Mouse (Mus musculus) stomach, postnatal 0 days (tissue): ENCODE data around the gene Atp6v1g3. TPM values are rescaled to one million over a fixed set of nuclear protein-coding genes. Genes with fewer than 3 reads are reported as not detected.

Source experiments
- ATAC-seq: fragments of 200-750 bp; cut with Nextera tagmentation; 2 replicates; pipeline ENCODE4 v1.8.0; 2017; ENCODE audit not compliant: low FRiP score, low TSS enrichment
- DNase-seq: peaks from one replicate; pipeline ENCODE4 v3.0.0-alpha.2; 2016; ENCODE audit warnings: low spot score
- H3K27ac ChIP-seq: fragments of 300-500 bp; sonication (generic); replicated peaks from 2 replicates; pipeline ENCODE4 v1.5.1; 2014; ENCODE audit warnings: mild to moderate bottlenecking, control low read depth
- H3K27me3 ChIP-seq: fragments of 300-500 bp; sonication (generic); 2 replicates; pipeline ENCODE4 v1.6.1; 2014; ENCODE audit warnings: low read length; ENCODE audit not compliant: control insufficient read depth, insufficient read depth
- H3K36me3 ChIP-seq: fragments of 300-500 bp; sonication (generic); 2 replicates; pipeline ENCODE4 v1.6.1; 2014; ENCODE audit warnings: low read length, mixed read lengths; ENCODE audit not compliant: control insufficient read depth, insufficient read depth
- H3K4me1 ChIP-seq: fragments of 300-500 bp; sonication (generic); replicated peaks from 2 replicates; pipeline ENCODE4 v1.6.1; 2014; ENCODE audit warnings: antibody characterized with exemption; ENCODE audit not compliant: control insufficient read depth, insufficient read depth
- H3K4me2 ChIP-seq: fragments of 300-500 bp; sonication (generic); replicated peaks from 2 replicates; pipeline ENCODE4 v1.6.1; 2014; ENCODE audit warnings: low read depth, mild to moderate bottlenecking, control low read depth, moderate library complexity
- H3K4me3 ChIP-seq: fragments of 300-500 bp; sonication (generic); 2 replicates; pipeline ENCODE4 v1.5.1; 2014; ENCODE audit warnings: low read depth, low read length, control low read depth
- H3K9ac ChIP-seq: fragments of 300-500 bp; sonication (generic); 2 replicates; pipeline ENCODE4 v1.6.1; 2014; ENCODE audit warnings: mild to moderate bottlenecking, low read length, control low read depth, mixed read lengths
- H3K9me3 ChIP-seq: fragments of 300-500 bp; sonication (generic); 2 replicates; pipeline ENCODE4 v1.6.1; 2016; ENCODE audit warnings: low read length; ENCODE audit not compliant: control insufficient read depth
- CTCF ChIP-seq: IDR thresholded peaks from 2 replicates; pipeline ENCODE4 v1.5.1; 2016; ENCODE audit warnings: antibody characterized with exemption, low read depth, mild to moderate bottlenecking, moderate library complexity
- EP300 ChIP-seq: optimal IDR thresholded peaks from 2 replicates; pipeline ENCODE3; 2016; ENCODE audit warnings: antibody characterized with exemption
- WGBS: fragments of 180-500 bp; shearing (Covaris S2); extraction: QIAGEN DNeasy Blood & Tissue Kit; methylation state at CpG from one replicate; pipeline ENCODE4 v1.1.7; 2014; 5-methylcytosine and 5-hydroxymethylcytosine counted together
- polyA plus RNA-seq: library from polyadenylated mRNA; unstranded; fragments of >200 nt; fragmentation: Nextera tagmentation; extraction: Ambion mirVana; gene quantifications from 2 replicates; pipeline ENCODE4 v1.2.1, GENCODE M21; 2015

The Atp6v1g3 gene
- polyA plus RNA-seq, 1 experiment from 2014 or later = not detected

- Histone ChIP-seq H3K36me3 (no peaks in the 10 kb centered on the region), H3K27me3 (no peaks in the 10 kb centered on the region), H3K4me2 (no peak overlapping the region), H3K4me1 (no peaks in the 10 kb centered on the region), H3K9me3 (no peaks in the 10 kb centered on the region), H3K4me3 (no peak overlapping the region), H3K9ac (no peak overlapping the region), H3K27ac (no peak overlapping the region)
- ATAC-seq (no peak), DNase-seq (no peak)
- TF ChIP-seq EP300 (no peak), CTCF (no peak)
- WGBS = 48% methylated on average over 2 of the region's 2 CpGs
Measured at GRCm38 (mm10) chr1:138326566-138326965, 53.0 kb downstream of the Atp6v1g3 start.

- Histone ChIP-seq H3K27me3 (no peaks in the 10 kb centered on the region), H3K27ac (no peak overlapping the region), H3K4me3 (no peak overlapping the region), H3K36me3 (no peaks in the 10 kb centered on the region), H3K4me2 (no peak overlapping the region), H3K9me3 (no peaks in the 10 kb centered on the region), H3K9ac (no peak overlapping the region), H3K4me1 (no peaks in the 10 kb centered on the region)
- 61% methylated on average over 18 of the region's 18 CpGs for WGBS
- DNase-seq = no peak
- no peak for ATAC-seq
- no peak for TF ChIP-seq EP300
- no peak for TF ChIP-seq CTCF
Measured at GRCm38 (mm10) chr1:138327466-138328245, 54.1 kb downstream of the Atp6v1g3 start.

- Histone ChIP-seq H3K36me3 (no peaks in the 10 kb centered on the region), H3K4me2 (0 out of 2 replicates have a peak overlapping the region, but pooled peaks have one; percentile 18), H3K4me1 (no peaks in the 10 kb centered on the region), H3K4me3 (no peak overlapping the region), H3K9me3 (no peaks in the 10 kb centered on the region), H3K9ac (no peak overlapping the region), H3K27ac (no peak overlapping the region), H3K27me3 (no peaks in the 10 kb centered on the region)
- ATAC-seq (no peak), DNase-seq (no peak)
- TF ChIP-seq CTCF (peak; percentile 84), EP300 (no peak)
- 6% methylated on average over 12 of the region's 12 CpGs for WGBS
Measured at GRCm38 (mm10) chr1:138328320-138328719, 54.8 kb downstream of the Atp6v1g3 start.

GRCm38 (mm10) chr1:138330556-138330955 is 57.0 kb downstream of the Atp6v1g3 start:
- H3K9me3 ChIP-seq = no peaks in the 10 kb centered on the region
- WGBS = 94% methylated on average over 2 of the region's 2 CpGs
- H3K27me3 ChIP-seq = no peaks in the 10 kb centered on the region
- no peak overlapping the region for H3K9ac ChIP-seq
- no peak for TF ChIP-seq EP300
- no peak for TF ChIP-seq CTCF
- H3K4me3 ChIP-seq = no peak overlapping the region
- no peaks in the 10 kb centered on the region for H3K36me3 ChIP-seq
- ATAC-seq (no peak), DNase-seq (no peak)
- no peak overlapping the region for H3K4me2 ChIP-seq
- H3K27ac ChIP-seq = no peak overlapping the region
- H3K4me1 ChIP-seq = no peaks in the 10 kb centered on the region

GRCm38 (mm10) chr1:138331596-138331995 is 58.1 kb downstream of the Atp6v1g3 start:
- WGBS = 61% methylated on average over 4 of the region's 4 CpGs
- TF ChIP-seq CTCF (no peak), EP300 (no peak)
- ATAC-seq = no peak
- H3K4me2 ChIP-seq = no peak overlapping the region
- H3K4me1 ChIP-seq = no peaks in the 10 kb centered on the region
- H3K9me3 ChIP-seq = no peaks in the 10 kb centered on the region
- no peaks in the 10 kb centered on the region for H3K36me3 ChIP-seq
- no peaks in the 10 kb centered on the region for H3K27me3 ChIP-seq
- no peak overlapping the region for H3K27ac ChIP-seq
- DNase-seq = no peak
- H3K9ac ChIP-seq = no peak overlapping the region
- no peak overlapping the region for H3K4me3 ChIP-seq

- H3K4me3 ChIP-seq = no peak overlapping the region
- H3K9ac ChIP-seq = no peak overlapping the region
- no peaks in the 10 kb centered on the region for H3K27me3 ChIP-seq
- no peaks in the 10 kb centered on the region for H3K9me3 ChIP-seq
- ATAC-seq (no peak), DNase-seq (peak; percentile 18)
- H3K36me3 ChIP-seq = no peaks in the 10 kb centered on the region
- H3K27ac ChIP-seq = no peak overlapping the region
- no peak for TF ChIP-seq CTCF
- TF ChIP-seq EP300 = no peak
- H3K4me1 ChIP-seq = no peaks in the 10 kb centered on the region
- 31% methylated on average over 2 of the region's 2 CpGs for WGBS
- no peak overlapping the region for H3K4me2 ChIP-seq
Measured at GRCm38 (mm10) chr1:138334701-138335100, 61.2 kb downstream of the Atp6v1g3 start.
